Mouse (Mus musculus) stomach, embryonic 14.5 days (tissue): ENCODE results near the gene Slc23a2. TPM values are rescaled to one million over a fixed set of nuclear protein-coding genes. Genes with fewer than 3 reads are reported as not detected.

ENCODE experiments used
- ATAC-seq: fragments of 200-750 bp; cut with Nextera tagmentation; 2 replicates; pipeline ENCODE4 v1.8.0; 2017; ENCODE audit warnings: low read depth, moderate TSS enrichment; ENCODE audit not compliant: insufficient number of reproducible peaks, insufficient read depth, low FRiP score
- H3K27ac ChIP-seq: fragments of 300-500 bp; sonication (generic); 2 replicates; pipeline ENCODE4 v1.5.1; 2014; ENCODE audit warnings: mild to moderate bottlenecking, low read length, moderate library complexity, mixed read lengths
- H3K27me3 ChIP-seq: fragments of 300-500 bp; sonication (generic); 2 replicates; pipeline ENCODE4 v1.6.1; 2014; ENCODE audit warnings: low read length, control low read depth, mixed read lengths; ENCODE audit not compliant: control insufficient read depth, insufficient read depth
- H3K36me3 ChIP-seq: fragments of 300-500 bp; sonication (generic); 2 replicates; pipeline ENCODE4 v1.6.1; 2014; ENCODE audit warnings: mild to moderate bottlenecking, control low read depth, low read length, moderate library complexity, mixed read lengths; ENCODE audit not compliant: control insufficient read depth, insufficient read depth
- H3K4me1 ChIP-seq: fragments of 300-500 bp; sonication (generic); 2 replicates; pipeline ENCODE4 v1.6.1; 2014; ENCODE audit warnings: low read length, control low read depth, mixed read lengths; ENCODE audit not compliant: control insufficient read depth, insufficient read depth
- H3K4me2 ChIP-seq: fragments of 300-500 bp; sonication (generic); replicated peaks from 2 replicates; pipeline ENCODE4 v1.6.1; 2014; ENCODE audit warnings: low read depth, low read length, control low read depth
- H3K4me3 ChIP-seq: fragments of 300-500 bp; sonication (generic); 2 replicates; pipeline ENCODE4 v1.5.1; 2014; ENCODE audit warnings: low read depth, low read length, control low read depth
- H3K9ac ChIP-seq: fragments of 300-500 bp; sonication (generic); replicated peaks from 2 replicates; pipeline ENCODE4 v1.6.1; 2014; ENCODE audit warnings: low read depth, mild to moderate bottlenecking, control low read depth, low read length, moderate library complexity, mixed read lengths
- H3K9me3 ChIP-seq: fragments of 300-500 bp; sonication (generic); 2 replicates; pipeline ENCODE4 v1.6.1; 2016; ENCODE audit warnings: low read depth, low read length, control low read depth; ENCODE audit not compliant: control insufficient read depth
- WGBS: fragments of 180-500 bp; shearing (Covaris S2); extraction: QIAGEN DNeasy Blood & Tissue Kit; methylation state at CpG from one replicate; pipeline ENCODE4 v1.1.7; 2014; 5-methylcytosine and 5-hydroxymethylcytosine counted together
- polyA plus RNA-seq: library from polyadenylated mRNA; unstranded; fragments of >200 nt; fragmentation: Nextera tagmentation; extraction: Ambion mirVana; gene quantifications from 2 replicates; pipeline ENCODE4 v1.2.1, GENCODE M21; 2014

Slc23a2 gene
- polyA plus RNA-seq, 1 experiment from 2014 or later: 12.4 TPM

GRCm38 (mm10) chr2:132143943-132144927, 673 bp downstream of the Slc23a2 start:
- peak overlapping the region; percentile 79 for H3K4me3 ChIP-seq
- peak overlapping the region; percentile 91 for H3K4me2 ChIP-seq
- peak; percentile 50; the same call in 1 of the 2 replicates for ATAC-seq
- H3K4me1 ChIP-seq: peaks cover 13% of the 10 kb centered on the region; the same call in 1 of the 2 replicates
- H3K36me3 ChIP-seq: peaks cover 3% of the 10 kb centered on the region; the same call in 1 of the 2 replicates
- H3K27ac ChIP-seq: no peak overlapping the region
- 4% methylated on average over 38 of the region's 66 CpGs for WGBS
- peak overlapping the region; percentile 78 for H3K9ac ChIP-seq
- H3K9me3 ChIP-seq: no peaks in the 10 kb centered on the region
- H3K27me3 ChIP-seq: no peaks in the 10 kb centered on the region

GRCm38 (mm10) chr2:132142606-132143005, 2.3 kb downstream of the Slc23a2 start:
- Histone ChIP-seq H3K4me1 (peaks cover 13% of the 10 kb centered on the region; the same call in 1 of the 2 replicates), H3K9me3 (no peaks in the 10 kb centered on the region), H3K36me3 (peaks cover 3% of the 10 kb centered on the region; the same call in 1 of the 2 replicates), H3K4me2 (no peak overlapping the region), H3K27me3 (no peaks in the 10 kb centered on the region), H3K4me3 (no peak overlapping the region), H3K9ac (no peak overlapping the region), H3K27ac (no peak overlapping the region)
- ATAC-seq: no peak
- 86% methylated on average over 8 of the region's 8 CpGs for WGBS

GRCm38 (mm10) chr2:132140536-132140935, 4.4 kb downstream of the Slc23a2 start:
- H3K27ac ChIP-seq: no peak overlapping the region
- H3K4me2 ChIP-seq: no peak overlapping the region
- no peaks in the 10 kb centered on the region for H3K9me3 ChIP-seq
- ATAC-seq: no peak
- peaks cover 3% of the 10 kb centered on the region; the same call in 1 of the 2 replicates for H3K36me3 ChIP-seq
- peaks cover 10% of the 10 kb centered on the region; the same call in 1 of the 2 replicates for H3K4me1 ChIP-seq
- 66% methylated on average over 10 of the region's 10 CpGs for whole genome bisulfite sequencing
- H3K27me3 ChIP-seq: no peaks in the 10 kb centered on the region
- H3K4me3 ChIP-seq: no peak overlapping the region
- H3K9ac ChIP-seq: no peak overlapping the region

GRCm38 (mm10) chr2:132139099-132139498, 5.8 kb downstream of the Slc23a2 start:
- H3K27me3 ChIP-seq: no peaks in the 10 kb centered on the region
- H3K27ac ChIP-seq: no peak overlapping the region

GRCm38 (mm10) chr2:132135876-132136637, 8.9 kb downstream of the Slc23a2 start:
- H3K27ac ChIP-seq: no peak overlapping the region
- H3K9me3 ChIP-seq: no peaks in the 10 kb centered on the region
- no peaks in the 10 kb centered on the region for H3K27me3 ChIP-seq
- no peaks in the 10 kb centered on the region for H3K4me1 ChIP-seq
- WGBS: 81% methylated on average over 8 of the region's 8 CpGs
- no peak for ATAC-seq
- no peaks in the 10 kb centered on the region for H3K36me3 ChIP-seq
- H3K4me2 ChIP-seq: no peak overlapping the region
- no peak overlapping the region for H3K4me3 ChIP-seq
- H3K9ac ChIP-seq: no peak overlapping the region

More at GRCm38 (mm10) chr2:132139099-132139498, 5.8 kb downstream of the Slc23a2 start:
- H3K4me2 ChIP-seq: no peak overlapping the region
- H3K9me3 ChIP-seq: no peaks in the 10 kb centered on the region
- 93% methylated on average over 2 of the region's 2 CpGs for WGBS
- H3K4me3 ChIP-seq: no peak overlapping the region
- no peak for ATAC-seq
- H3K9ac ChIP-seq: no peak overlapping the region
- peaks cover 7% of the 10 kb centered on the region; the same call in 1 of the 2 replicates for H3K4me1 ChIP-seq
- peaks cover 3% of the 10 kb centered on the region; the same call in 1 of the 2 replicates for H3K36me3 ChIP-seq

- ATAC-seq: no peak
- H3K27ac ChIP-seq: no peak overlapping the region
- H3K27me3 ChIP-seq: no peaks in the 10 kb centered on the region
- 78% methylated on average over 4 of the region's 4 CpGs for WGBS
- no peaks in the 10 kb centered on the region for H3K9me3 ChIP-seq
- H3K36me3 ChIP-seq: no peaks in the 10 kb centered on the region
- H3K9ac ChIP-seq: no peak overlapping the region
- H3K4me3 ChIP-seq: no peak overlapping the region
- H3K4me1 ChIP-seq: no peaks in the 10 kb centered on the region
- H3K4me2 ChIP-seq: no peak overlapping the region
Observed at GRCm38 (mm10) chr2:132134758-132135157, 10.2 kb downstream of the Slc23a2 start.

- H3K27me3 ChIP-seq: no peaks in the 10 kb centered on the region
- H3K36me3 ChIP-seq: no peaks in the 10 kb centered on the region
- H3K9ac ChIP-seq: no peak overlapping the region
- H3K4me1 ChIP-seq: no peaks in the 10 kb centered on the region
- no peak for ATAC-seq
- no peak overlapping the region for H3K27ac ChIP-seq
- H3K9me3 ChIP-seq: no peaks in the 10 kb centered on the region
- WGBS: 37% methylated on average over 2 of the region's 2 CpGs
- no peak overlapping the region for H3K4me3 ChIP-seq
- no peak overlapping the region for H3K4me2 ChIP-seq
Observed at GRCm38 (mm10) chr2:132133436-132133835, 11.5 kb downstream of the Slc23a2 start.

GRCm38 (mm10) chr2:132131266-132131665, 13.6 kb downstream of the Slc23a2 start:
- no peaks in the 10 kb centered on the region for H3K36me3 ChIP-seq
- no peak overlapping the region for H3K4me2 ChIP-seq
- ATAC-seq: peak; percentile 72
- H3K4me3 ChIP-seq: no peak overlapping the region
- no peak overlapping the region for H3K27ac ChIP-seq
- H3K9ac ChIP-seq: no peak overlapping the region
- H3K9me3 ChIP-seq: no peaks in the 10 kb centered on the region
- no peaks in the 10 kb centered on the region for H3K4me1 ChIP-seq
- no peaks in the 10 kb centered on the region for H3K27me3 ChIP-seq
- WGBS: 11% methylated on average over 9 of the region's 9 CpGs
